In the genomic region with DNA sequence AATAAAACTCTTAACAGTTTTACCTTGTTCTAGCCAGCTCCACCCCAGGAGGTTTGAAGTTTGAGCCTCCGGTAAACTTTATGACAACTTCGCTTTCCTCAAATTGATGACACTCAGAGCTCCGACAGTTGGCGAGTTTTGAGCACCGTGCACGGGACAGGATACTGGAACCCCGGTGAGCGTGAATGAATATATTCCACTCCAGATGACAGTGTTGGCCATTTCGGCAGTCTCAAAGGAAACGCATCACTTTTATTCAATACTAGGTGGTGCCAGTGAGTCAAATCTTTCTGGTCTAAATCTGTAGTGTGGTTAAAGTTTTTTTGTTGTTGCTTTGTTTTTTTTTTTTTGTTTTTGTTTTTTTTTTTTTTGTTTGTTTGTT, we compare ENCODE assay signal across 8 mouse cellular contexts. TPM values are rescaled to one million over a fixed set of nuclear protein-coding genes. Genes with fewer than 3 reads are reported as not detected.
A peak's percentile ranks its signal among the peaks of the same experiment; 100 is the strongest.
DNase-seq lines count a peak whose midpoint lies in the region; ATAC-seq and TF ChIP-seq lines count a peak whose summit lies in the region.

No protein-coding gene starts in this region.

- WGBS in liver, adult 2 months = 1% methylated on average over 10 of the region's 10 CpGs
- under 1% methylated on average over 10 of the region's 10 CpGs for WGBS in bone marrow, adult 2 months
- 1% methylated on average over 10 of the region's 10 CpGs for WGBS in forebrain, embryonic 15.5 days
- WGBS in intestine, embryonic 15.5 days = under 1% methylated on average over 10 of the region's 10 CpGs
- WGBS in lung, embryonic 14.5 days = under 1% methylated on average over 10 of the region's 10 CpGs
- WGBS in small intestine, adult 2 months = under 1% methylated on average over 10 of the region's 10 CpGs

- peak overlapping the region; percentile 66; the same call in 1 of the 2 replicates for H3K9ac ChIP-seq in liver, adult 2 months (ENCODE audit: low read depth, low read length)
- H3K9ac ChIP-seq in forebrain, embryonic 15.5 days (replicated peaks) = peak overlapping the region; percentile 69
- H3K9ac ChIP-seq in intestine, embryonic 15.5 days = peak overlapping the region; percentile 81
- H3K9ac ChIP-seq in lung, embryonic 14.5 days = peak overlapping the region; percentile 58

- peak overlapping the region; percentile 85 for H3K4me2 ChIP-seq in forebrain, embryonic 15.5 days (replicated peaks)
- peak overlapping the region; percentile 85 for H3K4me2 ChIP-seq in intestine, embryonic 15.5 days (replicated peaks)
- peak overlapping the region; percentile 84 for H3K4me2 ChIP-seq in lung, embryonic 14.5 days

- peak overlapping the region; percentile 64 for H3K4me3 ChIP-seq in liver, adult 2 months (ENCODE audit: insufficient read depth, low read depth, low read length)
- H3K4me3 ChIP-seq in bone marrow, adult 2 months (replicated peaks; ENCODE audit: control insufficient read depth, low read depth, low read length) = peak overlapping the region; percentile 80
- H3K4me3 ChIP-seq in forebrain, embryonic 15.5 days = peak overlapping the region; percentile 82
- peak overlapping the region; percentile 77 for H3K4me3 ChIP-seq in intestine, embryonic 15.5 days (replicated peaks)
- H3K4me3 ChIP-seq in lung, embryonic 14.5 days (ENCODE audit: low read depth, low read length) = peak overlapping the region; percentile 80
- H3K4me3 ChIP-seq in small intestine, adult 2 months (ENCODE audit: low read depth, low read length) = peak overlapping the region; percentile 84

- H3K27me3 ChIP-seq in liver, adult 2 months (ENCODE audit: control insufficient read depth, insufficient read depth, low read length) = no peaks in the 10 kb centered on the region
- no peaks in the 10 kb centered on the region for H3K27me3 ChIP-seq in forebrain, embryonic 15.5 days
- H3K27me3 ChIP-seq in intestine, embryonic 15.5 days (replicated peaks) = no peaks in the 10 kb centered on the region
- H3K27me3 ChIP-seq in lung, embryonic 14.5 days (ENCODE audit: insufficient read depth, low read length) = no peaks in the 10 kb centered on the region; the same call in 1 of the 2 replicates
- H3K27me3 ChIP-seq in small intestine, adult 2 months (ENCODE audit: control insufficient read depth, insufficient read depth, low read length) = no peaks in the 10 kb centered on the region

- peaks cover 3% of the 10 kb centered on the region; the same call in 1 of the 2 replicates for H3K4me1 ChIP-seq in liver, adult 2 months (ENCODE audit: control insufficient read depth, insufficient read depth, low read length)
- no peaks in the 10 kb centered on the region for H3K4me1 ChIP-seq in bone marrow, adult 2 months (ENCODE audit: control insufficient read depth, insufficient read depth, low read length)
- peaks cover 19% of the 10 kb centered on the region for H3K4me1 ChIP-seq in forebrain, embryonic 15.5 days
- peaks cover 6% of the 10 kb centered on the region; the same call in 1 of the 2 replicates for H3K4me1 ChIP-seq in intestine, embryonic 15.5 days (replicated peaks)
- H3K4me1 ChIP-seq in lung, embryonic 14.5 days (ENCODE audit: insufficient read depth) = no peaks in the 10 kb centered on the region; the same call in 1 of the 2 replicates
- peaks cover 8% of the 10 kb centered on the region; the same call in 1 of the 2 replicates for H3K4me1 ChIP-seq in small intestine, adult 2 months (ENCODE audit: control insufficient read depth, insufficient read depth, insufficient read length, low read length)

- H3K36me3 ChIP-seq in liver, adult 2 months (ENCODE audit: control insufficient read depth, insufficient read depth, low read length) = peaks cover 19% of the 10 kb centered on the region
- peaks cover 32% of the 10 kb centered on the region for H3K36me3 ChIP-seq in forebrain, embryonic 15.5 days
- peaks cover 16% of the 10 kb centered on the region for H3K36me3 ChIP-seq in intestine, embryonic 15.5 days
- peaks cover 37% of the 10 kb centered on the region for H3K36me3 ChIP-seq in lung, embryonic 14.5 days (ENCODE audit: insufficient read depth)
- peaks cover 22% of the 10 kb centered on the region for H3K36me3 ChIP-seq in small intestine, adult 2 months (ENCODE audit: control insufficient read depth, insufficient read depth, low read length)

- H3K9me3 ChIP-seq in forebrain, embryonic 15.5 days = no peaks in the 10 kb centered on the region
- H3K9me3 ChIP-seq in intestine, embryonic 15.5 days = no peaks in the 10 kb centered on the region
- no peaks in the 10 kb centered on the region for H3K9me3 ChIP-seq in lung, embryonic 14.5 days (ENCODE audit: low read depth, low read length)

- peaks cover 4% of the 10 kb centered on the region; the same call in 1 of the 2 replicates for H3K79me2 ChIP-seq in liver, adult 2 months (ENCODE audit: control insufficient read depth, insufficient read depth, low read length)

- DNase-seq in liver, adult 2 months (ENCODE audit: extremely low read depth, low read depth, low spot score) = peak; percentile 52
- no peak for DNase-seq in liver
- peak; percentile 84 for DNase-seq in lung, embryonic 14.5 days
- DNase-seq in gastrocnemius, postnatal 4 days (ENCODE audit: low spot score in 2 of 2) = no peak

- H3K27ac ChIP-seq in liver, adult 2 months (replicated peaks; ENCODE audit: insufficient read depth, low read depth, low read length) = peak overlapping the region; percentile 40
- H3K27ac ChIP-seq in bone marrow, adult 2 months (ENCODE audit: control insufficient read depth, insufficient read depth, low read depth, low read length, poor library complexity) = no peak overlapping the region
- peak overlapping the region; percentile 70 for H3K27ac ChIP-seq in forebrain, embryonic 15.5 days (replicated peaks)
- peak overlapping the region; percentile 78 for H3K27ac ChIP-seq in intestine, embryonic 15.5 days
- peak overlapping the region; percentile 50; the same call in 1 of the 2 replicates for H3K27ac ChIP-seq in lung, embryonic 14.5 days (ENCODE audit: low read depth)
- peak overlapping the region; percentile 72 for H3K27ac ChIP-seq in small intestine, adult 2 months (ENCODE audit: insufficient read depth, low read depth, low read length)

- no peak for TF ChIP-seq CTCF in liver, adult 2 months (IDR thresholded peaks at IDR 0.05; ENCODE audit: low read depth, low read length)
- TF ChIP-seq CTCF in bone marrow, adult 2 months (IDR thresholded peaks at IDR 0.05; ENCODE audit: control insufficient read depth, insufficient read depth, low read length) = no peak
- peak; percentile 40 for TF ChIP-seq CTCF in lung, embryonic 14.5 days (IDR thresholded peaks at IDR 0.05; ENCODE audit: low read depth)
- TF ChIP-seq CTCF in small intestine, adult 2 months (IDR thresholded peaks at IDR 0.05; ENCODE audit: extremely low read depth, insufficient read length, insufficient replicate concordance, low read depth, low read length) = peak; percentile 9; the same call in 1 of the 2 replicates

- no peak for ATAC-seq in forebrain, embryonic 15.5 days (replicated peaks)
- no peak for ATAC-seq in intestine, embryonic 15.5 days
- no peak for ATAC-seq in lung, embryonic 14.5 days (ENCODE audit: insufficient read depth)

- TF ChIP-seq POLR2A in liver, adult 2 months (IDR thresholded peaks at IDR 0.05; ENCODE audit: extremely low read depth, insufficient read depth, low read length) = no peak
- no peak for TF ChIP-seq POLR2A in bone marrow, adult 2 months (IDR thresholded peaks at IDR 0.05; ENCODE audit: borderline replicate concordance, control insufficient read depth, low read depth, low read length)
- no peak for TF ChIP-seq POLR2A in small intestine, adult 2 months (IDR thresholded peaks at IDR 0.05; ENCODE audit: low read depth, low read length)

RNA-seq across cellular contexts. Expression of a gene that starts 0.8 kb away (rescaled TPM):
- 5.3 and 5.6 TPM in 2 replicates for total RNA-seq in liver, adult 2 months (2014; rRNA removed)
- polyA plus RNA-seq in liver, adult 2 months (2012; rRNA removed) = 3.5 and 5.7 TPM in 2 replicates
- 13.6 and 14.5 TPM in 2 replicates for polyA plus RNA-seq in bone marrow, adult 2 months (2011; ENCODE audit: insufficient read depth, insufficient read length, low replicate concordance, missing spikeins)
- polyA plus RNA-seq in forebrain, embryonic 15.5 days (2015; fragmentation: Nextera tagmentation; extraction: Ambion mirVana) = 47.9 and 51.0 TPM in 2 replicates
- polyA plus RNA-seq in intestine, embryonic 15.5 days (2015; fragmentation: Nextera tagmentation; extraction: Ambion mirVana) = 36.3 and 39.9 TPM in 2 replicates
- polyA plus RNA-seq in lung, embryonic 14.5 days (2014; fragmentation: Nextera tagmentation; extraction: Ambion mirVana) = 51.1 and 52.8 TPM in 2 replicates
- polyA plus RNA-seq in small intestine, adult 2 months (2012; rRNA removed) = 5.1 and 16.8 TPM in 2 replicates
- total RNA-seq in gastrocnemius, postnatal 4 days (2021) = 10 to 100 TPM; 25.0 to 27.6 TPM

RNA-seq across cellular contexts. Expression of a gene that starts 0.8 kb away (rescaled TPM):
- total RNA-seq in liver, adult 2 months (2014; rRNA removed) = 12.8 and 14.4 TPM in 2 replicates
- polyA plus RNA-seq in liver, adult 2 months (2012; rRNA removed) = 17.4 and 19.8 TPM in 2 replicates
- 0.99 and 3.6 TPM in 2 replicates for polyA plus RNA-seq in bone marrow, adult 2 months (2011; ENCODE audit: insufficient read depth, insufficient read length, low replicate concordance, missing spikeins)
- 10.5 and 12.8 TPM in 2 replicates for polyA plus RNA-seq in forebrain, embryonic 15.5 days (2015; fragmentation: Nextera tagmentation; extraction: Ambion mirVana)
- polyA plus RNA-seq in intestine, embryonic 15.5 days (2015; fragmentation: Nextera tagmentation; extraction: Ambion mirVana) = 13.3 TPM in 2 replicates
- polyA plus RNA-seq in lung, embryonic 14.5 days (2014; fragmentation: Nextera tagmentation; extraction: Ambion mirVana) = 12.0 and 12.5 TPM in 2 replicates
- polyA plus RNA-seq in small intestine, adult 2 months (2012; rRNA removed) = 6.4 and 9.8 TPM in 2 replicates
- 10 to 100 TPM; 12.9 to 13.0 TPM for total RNA-seq in gastrocnemius, postnatal 4 days (2021)

RNA-seq across cellular contexts. Expression of a gene that starts 8.6 kb away (rescaled TPM):
- total RNA-seq in liver, adult 2 months (2014; rRNA removed) = not detected in 2 replicates
- polyA plus RNA-seq in liver, adult 2 months (2012; rRNA removed) = not detected in 2 replicates
- not detected in 2 replicates for polyA plus RNA-seq in bone marrow, adult 2 months (2011; ENCODE audit: insufficient read depth, insufficient read length, low replicate concordance, missing spikeins)
- 0.39 TPM in 1 of 2 replicates, not detected in the other for polyA plus RNA-seq in forebrain, embryonic 15.5 days (2015; fragmentation: Nextera tagmentation; extraction: Ambion mirVana)
- 0.38 TPM in 1 of 2 replicates, not detected in the other for polyA plus RNA-seq in intestine, embryonic 15.5 days (2015; fragmentation: Nextera tagmentation; extraction: Ambion mirVana)
- polyA plus RNA-seq in lung, embryonic 14.5 days (2014; fragmentation: Nextera tagmentation; extraction: Ambion mirVana) = 0.32 TPM in 1 of 2 replicates, not detected in the other
- polyA plus RNA-seq in small intestine, adult 2 months (2012; rRNA removed) = not detected in 2 replicates
- not detected for total RNA-seq in gastrocnemius, postnatal 4 days (2021)

RNA-seq across cellular contexts. Expression of a gene that starts 31.0 kb away (rescaled TPM):
- not detected in 2 replicates for total RNA-seq in liver, adult 2 months (2014; rRNA removed)
- polyA plus RNA-seq in liver, adult 2 months (2012; rRNA removed) = not detected in 2 replicates
- polyA plus RNA-seq in bone marrow, adult 2 months (2011; ENCODE audit: insufficient read depth, insufficient read length, low replicate concordance, missing spikeins) = not detected in 2 replicates
- not detected in 2 replicates for polyA plus RNA-seq in forebrain, embryonic 15.5 days (2015; fragmentation: Nextera tagmentation; extraction: Ambion mirVana)
- 1.6 and 1.8 TPM in 2 replicates for polyA plus RNA-seq in intestine, embryonic 15.5 days (2015; fragmentation: Nextera tagmentation; extraction: Ambion mirVana)
- polyA plus RNA-seq in lung, embryonic 14.5 days (2014; fragmentation: Nextera tagmentation; extraction: Ambion mirVana) = 1.4 and 1.7 TPM in 2 replicates
- polyA plus RNA-seq in small intestine, adult 2 months (2012; rRNA removed) = 1.0 and 3.9 TPM in 2 replicates
- total RNA-seq in gastrocnemius, postnatal 4 days (2021) = 10 to 100 TPM; 11.0 to 13.5 TPM

RNA-seq across cellular contexts. Expression of a gene that starts 32.2 kb away (rescaled TPM):
- 4.9 and 6.6 TPM in 2 replicates for total RNA-seq in liver, adult 2 months (2014; rRNA removed)
- 9.7 and 9.9 TPM in 2 replicates for polyA plus RNA-seq in liver, adult 2 months (2012; rRNA removed)
- polyA plus RNA-seq in bone marrow, adult 2 months (2011; ENCODE audit: insufficient read depth, insufficient read length, low replicate concordance, missing spikeins) = 4.8 and 6.0 TPM in 2 replicates
- polyA plus RNA-seq in forebrain, embryonic 15.5 days (2015; fragmentation: Nextera tagmentation; extraction: Ambion mirVana) = 98.1 and 113 TPM in 2 replicates
- 41.7 and 43.8 TPM in 2 replicates for polyA plus RNA-seq in intestine, embryonic 15.5 days (2015; fragmentation: Nextera tagmentation; extraction: Ambion mirVana)
- polyA plus RNA-seq in lung, embryonic 14.5 days (2014; fragmentation: Nextera tagmentation; extraction: Ambion mirVana) = 65.3 and 65.4 TPM in 2 replicates
- 10.8 and 27.2 TPM in 2 replicates for polyA plus RNA-seq in small intestine, adult 2 months (2012; rRNA removed)
- total RNA-seq in gastrocnemius, postnatal 4 days (2021) = 100 to 1,000 TPM in 1 of 2 experiments, 10 to 100 TPM in 1; 93.5 to 100 TPM

Comparison
In these comparisons a context has a peak if more than half of its experiments do, and no peak if none do; other contexts are left out.
1. DNase-seq: peak in liver, adult 2 months (single experiment) and lung, embryonic 14.5 days (single experiment); none in liver (single experiment) and gastrocnemius, postnatal 4 days (0 of 2).
2. CTCF ChIP-seq: peak in lung, embryonic 14.5 days (single experiment) and small intestine, adult 2 months (single experiment); none in liver, adult 2 months (single experiment) and bone marrow, adult 2 months (single experiment).
3. Peak in every context shown above with its lines, with median percentiles within 50 percentile points of each other: H3K4me3 ChIP-seq, H3K9ac ChIP-seq and H3K4me2 ChIP-seq.